Mouse (Mus musculus) MEL-GATA-1-ER (cell line): ENCODE results near the gene Epha1.

ENCODE experiments used
- DNase-seq: peaks from one replicate; pipeline ENCODE4 v3.0.0-alpha.2; 2012; ENCODE audit warnings: low read depth; ENCODE audit errors: extremely low read depth

Gene Epha1

DNA sequence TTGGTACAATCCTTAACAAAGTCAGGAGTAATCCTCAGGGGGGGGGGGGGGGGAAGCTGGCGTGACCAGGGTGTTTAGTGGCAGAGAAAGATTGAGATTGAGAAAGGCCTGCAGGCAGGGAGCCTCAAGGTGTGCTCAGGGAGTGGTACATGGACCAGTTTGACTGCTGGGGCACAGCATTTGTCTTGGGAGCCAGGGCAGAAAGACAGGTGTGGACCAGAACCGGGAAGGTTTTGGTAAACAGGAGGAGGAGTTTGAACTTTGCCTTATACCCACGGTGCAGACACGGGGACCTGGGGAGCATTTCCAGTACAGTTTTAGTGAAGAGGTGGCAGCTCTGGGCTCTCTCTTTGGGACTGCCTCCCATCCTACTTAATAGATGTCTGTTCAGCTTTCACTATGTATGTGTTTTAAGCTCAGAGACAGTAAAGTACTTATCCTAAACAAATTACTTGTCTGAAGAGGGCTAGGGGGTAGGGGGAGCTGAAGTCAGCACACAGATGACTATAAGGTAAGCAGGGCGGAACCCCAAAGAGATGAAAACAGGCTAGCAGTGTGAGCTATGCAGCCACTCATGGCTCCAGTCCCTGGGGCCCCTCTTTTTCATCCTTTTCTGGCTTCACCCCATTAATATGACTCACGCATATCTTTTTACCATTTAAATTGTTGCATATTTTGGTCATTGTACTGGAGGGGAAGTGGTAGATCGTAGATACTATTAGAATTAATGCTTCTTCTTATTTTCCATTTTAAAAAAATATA lies 782 bp upstream of the Epha1 start:
- DNase-seq: no peak

DNA sequence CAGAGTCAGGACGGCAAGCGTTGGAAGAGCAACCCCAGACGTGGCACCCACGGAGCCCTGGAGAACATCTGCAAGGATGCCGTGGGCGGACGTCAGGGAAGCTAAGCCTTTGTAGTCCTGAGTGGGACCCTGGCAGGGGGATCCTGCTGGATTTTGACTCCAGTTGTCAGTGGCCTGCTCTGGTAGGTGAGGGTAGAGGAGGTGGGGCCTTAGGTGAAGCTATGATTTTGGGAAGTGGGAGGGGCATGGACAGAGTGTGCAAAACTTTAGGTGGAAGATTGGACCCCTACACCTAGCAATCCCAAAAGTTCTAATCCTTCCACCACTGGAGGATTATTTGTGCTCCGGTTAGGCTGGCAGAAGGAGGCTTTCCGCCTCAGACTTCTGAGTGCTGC lies 650 bp downstream of the Epha1 start:
- no peak for DNase-seq

DNA sequence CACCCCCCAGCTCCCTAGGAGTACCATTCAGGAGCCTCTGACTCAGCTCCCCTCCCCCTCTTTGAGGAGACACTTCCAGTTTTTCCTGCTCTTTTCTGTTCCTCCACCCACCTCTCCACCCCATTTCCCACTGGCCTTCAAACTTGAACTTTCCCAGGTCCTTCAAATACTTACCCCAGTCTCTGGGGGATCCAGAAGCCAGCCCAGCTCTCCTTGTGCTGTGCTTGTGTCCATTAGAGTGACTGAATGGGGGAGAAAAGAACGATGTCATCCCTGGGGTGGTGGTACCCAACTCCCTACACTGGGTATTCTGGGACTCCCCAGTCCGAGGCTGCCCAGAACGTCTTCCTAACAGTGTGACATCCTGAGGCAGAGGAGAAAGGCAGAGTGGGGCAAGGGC lies 1.1 kb downstream of the Epha1 start:
- DNase-seq: no peak

DNA sequence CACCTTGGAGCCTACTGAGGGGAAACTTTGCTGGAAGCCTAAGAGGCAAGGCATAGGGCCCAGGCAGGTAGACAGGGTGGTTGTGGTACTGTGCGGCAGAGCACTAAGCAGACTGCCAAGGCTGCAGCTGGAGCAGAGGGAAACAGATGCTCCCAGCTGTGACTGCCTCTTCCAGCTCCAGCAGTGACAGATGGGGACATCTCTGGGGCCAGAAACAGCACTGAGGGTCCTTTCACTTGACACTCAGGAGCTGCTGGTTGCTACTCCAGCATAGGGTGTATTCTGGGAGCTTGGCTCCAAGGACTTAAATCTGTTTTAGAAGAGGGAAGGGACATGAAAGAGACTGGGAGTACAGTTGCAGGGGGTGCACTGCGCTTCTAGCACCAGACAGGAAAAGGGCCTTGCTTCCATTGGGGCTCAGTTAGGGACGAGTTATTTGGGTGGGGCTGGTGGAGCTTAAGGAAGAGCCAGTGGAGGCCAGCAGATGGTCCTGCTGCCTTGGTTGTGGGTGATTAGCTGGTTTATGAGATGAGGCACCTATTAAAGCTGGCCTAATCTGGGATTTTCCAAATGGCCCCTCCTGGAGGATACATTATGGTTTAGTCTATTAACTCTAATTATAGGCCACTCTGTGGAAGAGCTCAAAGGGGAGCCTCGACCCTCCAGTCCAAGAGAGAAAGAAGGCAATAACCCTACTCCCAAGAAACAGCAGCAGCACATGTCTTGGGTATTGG lies 2.3 kb downstream of the Epha1 start:
- no peak for DNase-seq

DNA sequence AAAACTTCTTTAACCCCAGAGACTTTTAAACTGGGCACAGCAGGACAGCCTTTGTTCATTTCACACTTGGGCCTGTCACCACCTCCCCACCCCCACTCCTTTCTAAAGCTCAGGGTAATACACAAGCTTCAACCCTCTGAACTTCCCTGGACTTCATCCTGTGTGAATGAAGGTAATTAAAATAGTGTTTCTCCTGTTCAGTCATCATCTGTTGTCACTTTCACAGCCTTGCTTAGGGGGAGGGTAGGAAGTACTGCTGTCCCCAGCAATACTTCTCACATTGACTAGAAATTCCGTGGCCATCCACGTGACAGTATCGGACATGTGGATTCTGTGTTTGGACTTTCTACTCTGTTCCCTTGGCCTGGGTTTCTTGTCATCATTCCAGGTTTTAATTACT lies 3.2 kb downstream of the Epha1 start:
- DNase-seq: no peak

DNA sequence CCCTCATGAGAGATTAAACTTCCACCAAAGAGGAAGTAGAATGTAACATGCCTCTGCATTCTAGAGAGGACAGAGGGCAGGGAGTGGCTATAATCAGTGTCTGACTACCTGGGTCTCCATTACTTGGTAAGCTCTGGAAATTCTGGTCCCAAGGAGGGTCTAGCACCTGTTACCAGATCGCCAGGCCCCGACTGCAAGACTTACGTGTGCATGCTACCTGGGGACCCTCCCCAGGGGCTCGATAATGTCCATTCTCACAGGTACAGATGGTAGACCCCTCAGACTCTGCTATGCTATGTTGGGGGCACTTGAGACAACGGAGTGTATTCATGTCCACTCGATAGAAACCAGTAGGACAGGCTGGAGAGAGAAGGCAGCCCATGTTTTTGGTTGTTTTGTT lies 7.9 kb downstream of the Epha1 start:
- no peak for DNase-seq

DNA sequence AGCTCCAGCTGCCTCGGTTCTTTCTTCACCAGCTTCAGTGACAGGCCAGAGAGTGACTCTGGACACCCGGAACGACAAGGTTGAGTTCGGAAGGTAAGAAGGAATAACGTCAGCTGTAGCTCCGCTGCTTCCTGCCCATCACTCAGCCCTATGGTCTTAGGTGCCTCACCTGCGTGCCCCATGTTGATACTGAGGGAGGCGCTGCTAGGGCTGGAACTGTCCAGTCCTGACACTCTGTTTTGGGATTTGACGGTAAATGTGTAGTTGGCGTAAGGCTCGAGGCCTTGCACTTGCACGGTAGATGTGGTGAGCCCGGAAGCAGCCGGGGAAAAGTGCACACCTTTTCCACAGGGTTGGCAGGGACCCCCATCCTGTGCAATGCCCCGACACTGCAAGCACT lies 8.5 kb downstream of the Epha1 start:
- DNase-seq: no peak

DNA sequence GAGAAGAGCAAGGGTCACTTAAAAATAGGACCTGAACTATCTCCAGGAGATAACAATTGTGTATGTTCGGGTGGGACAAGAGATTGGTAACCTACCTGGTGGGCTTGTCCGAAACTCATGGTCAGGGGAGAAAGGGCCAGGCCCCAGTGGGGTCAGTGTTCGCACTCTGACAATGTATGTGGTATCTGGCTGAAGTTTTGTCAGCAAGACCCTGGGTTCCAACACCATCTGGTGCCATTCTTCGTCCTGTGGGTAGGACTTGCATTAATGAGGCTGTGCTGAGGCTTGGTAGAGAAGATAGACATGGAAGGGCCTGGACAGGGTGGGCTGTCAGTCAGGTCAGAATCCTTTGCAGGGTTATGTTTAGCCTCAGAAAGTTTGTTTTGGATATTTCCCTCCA lies 9.0 kb downstream of the Epha1 start:
- DNase-seq: no peak

DNA sequence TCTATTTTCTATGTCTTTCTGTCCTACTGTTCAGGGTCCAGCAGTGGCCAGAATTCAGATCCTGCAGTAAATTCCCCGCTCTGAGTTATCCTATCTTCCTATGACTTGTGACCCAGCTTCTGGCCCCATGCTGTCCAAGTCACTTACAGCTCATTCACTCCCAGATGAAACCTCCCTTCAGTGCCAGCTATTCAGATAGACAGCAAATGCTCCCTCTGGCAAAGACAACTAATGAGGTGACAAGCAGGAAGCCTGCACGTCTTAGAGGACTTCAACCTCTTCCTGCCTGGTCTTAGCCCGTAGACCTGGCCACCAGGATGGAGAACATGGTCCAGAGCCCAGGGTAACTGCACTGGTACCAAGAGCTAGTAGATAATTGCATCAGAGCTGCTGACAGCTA lies 10.1 kb downstream of the Epha1 start:
- no peak for DNase-seq

DNA sequence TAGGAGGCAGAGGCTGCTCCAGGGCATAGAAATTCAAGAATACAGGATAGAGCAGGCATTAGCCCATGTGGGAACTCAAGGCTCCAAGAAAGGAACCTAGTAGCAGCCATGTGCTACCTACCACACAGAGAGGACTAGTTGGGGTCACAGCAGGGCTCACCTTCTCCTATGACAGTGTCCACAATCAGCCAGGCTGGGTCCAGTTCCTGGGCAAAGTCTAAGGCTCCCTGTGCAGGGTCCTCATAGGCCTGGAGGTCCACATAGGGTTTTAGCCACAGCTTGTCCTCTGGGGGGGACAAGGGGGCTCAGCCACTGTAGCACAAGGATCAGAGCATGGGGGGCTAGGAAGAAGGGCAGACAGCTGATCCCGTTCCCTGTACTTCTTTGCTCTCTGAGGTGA lies 10.6 kb downstream of the Epha1 start:
- no peak for DNase-seq

DNA sequence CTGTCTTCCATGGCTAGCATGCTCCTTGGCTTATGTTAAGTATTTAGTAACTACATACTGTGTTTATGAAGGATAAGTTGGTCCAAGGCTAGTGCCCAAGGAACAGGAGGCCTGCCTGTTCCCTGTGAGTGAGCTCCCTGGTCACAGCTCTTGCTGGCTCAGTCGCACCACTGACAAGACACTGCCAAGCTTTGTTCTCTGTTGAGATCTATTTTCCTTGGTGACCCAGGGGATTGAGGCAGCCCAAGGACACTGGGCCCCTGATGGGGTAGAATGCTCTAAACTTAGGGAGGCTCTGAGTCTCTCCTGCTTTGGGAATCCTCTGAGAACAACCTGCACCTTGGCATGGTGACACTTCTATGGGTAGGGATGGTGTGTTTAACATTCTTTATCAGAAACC lies 11.0 kb downstream of the Epha1 start:
- no peak for DNase-seq

DNA sequence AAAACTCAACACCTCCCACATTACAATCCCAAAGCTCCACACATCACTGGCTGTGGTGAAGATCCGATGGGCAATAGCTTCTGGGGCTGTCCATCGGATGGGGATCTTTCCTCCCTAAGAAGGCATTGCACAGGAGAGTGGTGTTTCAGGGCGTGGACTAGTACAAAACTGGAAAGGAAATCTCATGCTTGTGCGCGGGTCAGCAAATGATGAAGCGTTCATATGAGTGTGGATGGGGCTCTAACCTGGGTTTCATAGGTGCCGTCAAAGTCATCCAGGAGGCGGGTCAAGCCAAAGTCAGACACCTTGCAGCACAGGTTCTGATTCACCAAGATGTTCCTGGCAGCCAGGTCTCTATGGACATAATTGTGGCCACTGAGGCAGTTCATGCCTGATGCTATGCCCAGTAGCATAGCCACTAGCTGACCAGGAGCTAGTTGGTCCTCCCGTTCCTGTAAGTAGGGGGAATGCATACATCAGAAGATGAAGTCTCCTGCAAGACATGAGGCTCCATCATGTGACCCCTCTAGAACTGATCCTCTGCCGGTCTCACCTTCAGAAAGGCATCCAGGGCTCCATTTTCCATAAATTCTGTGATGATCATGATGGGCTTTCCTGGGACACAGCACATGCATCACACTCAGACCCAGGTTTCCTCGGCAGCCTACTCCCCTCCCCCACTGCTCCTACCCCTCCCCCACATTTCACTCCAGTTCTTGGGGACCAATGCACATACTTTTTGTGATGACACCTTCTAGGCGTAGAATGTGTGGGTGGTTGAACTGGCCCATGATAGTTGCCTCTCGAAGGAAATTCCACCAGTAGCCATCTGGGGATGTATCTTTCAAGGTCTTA lies 11.8 kb downstream of the Epha1 start:
- no peak for DNase-seq

DNA sequence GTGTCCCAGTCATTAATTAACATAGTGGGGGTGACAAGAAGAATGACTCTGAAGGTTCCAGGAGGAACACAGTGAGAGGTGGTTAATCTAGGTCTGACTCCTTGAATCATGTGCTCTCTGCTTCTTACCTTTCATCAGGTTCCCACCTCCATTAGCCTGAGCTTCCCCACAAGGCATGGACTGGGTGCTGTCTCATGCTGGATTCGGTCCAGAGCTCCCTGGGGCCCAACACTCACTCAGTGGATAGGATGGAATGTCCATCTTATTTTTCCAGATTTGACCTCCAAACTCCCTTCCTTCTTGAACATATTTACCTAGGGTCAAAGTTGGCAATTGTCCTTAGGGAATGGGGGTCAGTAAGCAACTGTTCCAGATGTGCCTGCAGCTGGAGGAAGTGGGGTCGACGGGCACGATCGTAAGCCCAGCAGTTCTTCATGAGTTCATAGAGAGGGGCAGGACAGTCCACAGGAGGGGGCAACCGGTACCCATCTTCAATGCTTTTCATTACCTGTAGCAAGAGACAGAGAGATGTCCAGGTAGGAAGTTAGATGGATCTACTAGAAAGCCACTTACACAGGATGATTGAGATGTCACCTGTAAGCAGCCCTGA lies 12.7 kb downstream of the Epha1 start:
- no peak for DNase-seq

DNA sequence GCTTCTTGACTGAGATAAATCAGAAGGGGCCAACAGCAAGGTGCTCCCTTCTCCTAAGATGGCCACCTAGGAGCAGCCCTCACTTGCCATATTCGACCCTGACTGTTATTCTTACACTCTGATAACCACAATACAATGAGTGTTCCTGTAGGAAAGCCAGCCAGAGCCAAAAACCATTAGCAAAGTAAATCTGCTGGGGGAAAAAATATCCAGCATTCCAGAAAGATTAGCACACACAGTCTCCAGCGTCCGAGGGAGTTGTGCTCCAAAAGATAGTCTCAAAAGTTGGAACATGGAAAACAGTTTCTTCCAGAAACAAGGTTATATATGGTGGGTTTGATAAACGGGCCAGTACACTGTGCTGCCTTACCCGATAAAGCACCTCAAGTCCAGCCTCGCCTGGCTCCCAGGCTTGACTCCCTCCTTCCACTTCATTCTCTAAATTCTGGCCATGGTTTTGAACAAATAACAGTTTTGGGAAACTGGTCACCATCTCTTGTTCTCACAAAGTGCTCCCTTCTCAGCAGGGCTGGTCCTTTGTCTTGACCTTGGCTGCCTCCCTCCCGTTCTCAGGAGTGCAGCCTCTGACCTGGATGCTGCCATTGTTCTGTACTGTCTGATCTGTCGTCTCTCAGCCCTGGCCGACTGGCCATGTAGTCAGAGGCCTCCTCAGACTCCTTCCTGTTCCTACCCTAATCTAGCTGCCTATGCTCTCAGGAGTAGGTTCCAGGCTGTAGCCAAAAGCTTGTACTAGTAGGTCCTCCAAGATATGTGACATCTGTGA lies 13.5 kb downstream of the Epha1 start:
- no peak for DNase-seq

DNA sequence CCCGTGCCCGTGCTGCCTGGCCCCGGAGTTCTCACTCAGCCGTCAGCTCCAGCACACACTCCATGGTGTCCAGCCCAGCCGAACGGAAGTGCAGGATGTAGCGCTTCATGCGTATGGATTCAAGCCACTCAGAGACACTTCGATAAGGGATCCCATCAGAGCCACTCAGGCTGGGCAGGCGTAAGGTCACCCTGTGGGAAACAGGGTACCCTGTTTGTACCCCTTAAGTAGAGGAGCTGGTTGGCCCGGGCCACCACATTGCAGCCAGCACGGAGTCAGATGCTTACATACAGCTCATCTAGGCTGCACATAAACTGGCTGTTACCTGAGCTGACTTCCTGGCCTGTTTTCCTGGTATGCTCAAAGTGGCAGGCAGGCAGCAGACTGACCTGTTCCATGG lies 14.2 kb downstream of the Epha1 start:
- DNase-seq: no peak

DNA sequence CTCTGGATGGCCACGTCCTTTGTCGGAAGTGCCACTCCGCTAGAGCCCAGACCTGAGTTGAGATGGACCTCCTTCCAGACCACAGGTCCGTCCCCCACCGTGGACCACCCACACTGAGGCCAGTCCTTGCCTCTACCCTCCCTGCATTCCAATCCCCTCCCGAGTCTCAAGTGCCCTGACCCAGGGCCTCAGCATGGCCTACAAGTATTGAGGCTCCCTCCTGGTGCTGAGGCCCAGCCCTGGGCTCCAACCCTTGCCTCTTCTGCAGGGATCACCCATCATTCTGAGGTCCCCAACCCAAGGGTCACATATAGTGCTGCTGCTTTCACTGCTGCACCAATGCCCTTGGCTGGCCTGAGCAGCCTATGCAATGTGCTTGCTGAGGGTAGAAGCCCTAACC lies 15.2 kb downstream of the Epha1 start:
- no peak for DNase-seq

DNA sequence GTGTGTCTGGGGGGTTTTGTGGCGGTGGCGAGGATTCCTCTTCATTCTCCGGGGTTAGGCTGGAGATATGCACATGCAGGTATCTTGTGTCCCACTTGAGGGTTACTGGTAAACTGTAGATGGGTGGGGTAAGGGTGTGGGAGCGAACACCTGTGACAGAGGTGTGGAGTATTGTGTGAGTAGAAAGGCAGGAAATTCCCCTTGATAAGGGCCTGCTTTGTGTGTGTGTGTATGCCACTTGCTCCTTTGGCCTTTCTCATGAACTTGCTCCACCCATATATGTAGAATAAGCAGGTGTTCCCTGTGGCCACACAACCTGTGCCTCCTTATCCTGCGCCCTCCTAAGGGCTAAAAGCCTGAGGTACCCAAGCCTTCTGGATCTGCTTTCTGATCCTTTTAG lies 16.2 kb downstream of the Epha1 start:
- no peak for DNase-seq

DNA sequence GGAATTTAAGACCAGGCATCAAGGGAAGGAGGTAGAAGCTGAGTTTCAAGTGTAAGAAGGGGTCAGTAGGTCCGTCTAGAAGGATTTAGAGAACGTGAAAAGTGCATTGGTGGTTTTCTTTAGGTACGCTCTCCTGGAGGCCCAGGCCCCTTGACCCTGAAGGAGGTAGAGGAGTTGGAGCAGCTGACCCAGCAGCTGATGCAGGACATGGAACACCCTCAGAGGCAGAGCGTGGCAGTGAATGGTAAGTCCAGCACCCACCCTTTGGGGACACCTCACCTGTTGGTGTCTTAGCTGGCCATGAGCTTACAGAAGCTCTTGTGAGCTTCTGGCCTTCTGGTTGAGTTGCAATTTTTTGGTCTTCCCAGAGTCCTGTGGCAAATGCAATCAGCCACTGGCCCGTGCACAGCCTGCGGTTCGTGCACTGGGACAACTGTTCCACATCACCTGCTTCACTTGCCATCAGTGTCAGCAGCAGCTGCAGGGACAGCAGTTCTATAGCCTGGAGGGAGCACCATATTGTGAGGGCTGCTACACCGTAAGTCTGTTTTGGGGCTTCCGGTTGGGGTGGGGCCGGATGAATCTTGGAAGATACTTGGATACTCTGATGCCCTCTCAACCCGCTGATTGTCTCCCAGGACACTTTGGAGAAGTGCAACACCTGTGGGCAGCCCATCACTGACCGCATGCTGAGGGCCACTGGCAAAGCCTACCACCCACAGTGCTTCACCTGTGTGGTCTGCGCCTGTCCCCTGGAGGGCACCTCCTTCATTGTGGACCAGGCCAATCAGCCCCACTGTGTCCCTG lies 17.1 kb downstream of the Epha1 start:
- DNase-seq: no peak

DNA sequence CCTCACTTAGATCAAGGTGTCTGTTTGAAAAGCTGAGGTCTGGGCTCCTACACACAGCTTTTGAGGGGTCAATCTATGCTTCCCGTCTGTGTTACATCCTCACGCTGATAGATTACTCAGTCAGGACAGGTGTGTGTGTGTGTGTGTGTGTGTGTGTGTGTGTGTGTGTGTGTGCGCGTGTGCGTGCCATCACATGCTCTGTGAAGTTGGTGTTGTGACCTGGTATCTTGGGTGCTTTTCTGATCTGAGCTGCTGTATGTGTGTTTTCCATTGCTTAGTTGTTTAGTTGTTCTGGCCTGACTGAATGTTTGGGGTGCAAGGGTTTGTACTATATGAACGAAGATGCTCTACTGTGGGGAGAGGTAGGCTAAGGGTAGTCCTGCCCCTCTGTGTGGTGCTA lies 17.7 kb downstream of the Epha1 start:
- DNase-seq: no peak
